Mouse (Mus musculus) kidney, adult 2 months (tissue): Measurements from ENCODE around the gene Sema4d.

Experiments used
- CTCF ChIP-seq: fragments of 200-500 bp; conservative IDR thresholded peaks from 2 replicates; pipeline ENCODE4 v1.5.1; 2011; ENCODE audit warnings: low read depth, mild to moderate bottlenecking, control low read depth, low read length, moderate library complexity, mixed read lengths; ENCODE audit not compliant: insufficient read depth, insufficient read length
- POLR2A ChIP-seq: fragments of 200-500 bp; IDR thresholded peaks from one replicate; pipeline ENCODE4 v1.6.1; 2011; ENCODE audit warnings: low read depth, low read length, control low read depth

- TF ChIP-seq POLR2A, result no peak
- no peak for TF ChIP-seq CTCF
These were observed 32.2 kb downstream of the Sema4d start for GRCm38 (mm10) chr13:51761186-51761813.
